Mouse (Mus musculus): ENCODE measurements around the gene Atp6ap1l.
"Not testable (repeated sequence)": the region's sequence is repeated elsewhere in the genome, so short reads cannot be mapped to it uniquely, and the experiment has no call there.

GRCm38 (mm10) chr13:90928266-90928665, 23.1 kb upstream of the Atp6ap1l start:
- not testable (repeated sequence) for TF ChIP-seq CTCF (IDR thresholded peaks at IDR 0.05; ENCODE audit: low read depth); EP300 (optimal IDR thresholded peaks at IDR 0.05)
